Mouse (Mus musculus) retina, adult 2 months (tissue): ENCODE data around the gene Art4.

Experiments
- DNase-seq: peaks from one replicate; pipeline ENCODE4 v3.0.0-alpha.2; 2012; ENCODE audit warnings: low read depth, low spot score

Art4 gene

DNA sequence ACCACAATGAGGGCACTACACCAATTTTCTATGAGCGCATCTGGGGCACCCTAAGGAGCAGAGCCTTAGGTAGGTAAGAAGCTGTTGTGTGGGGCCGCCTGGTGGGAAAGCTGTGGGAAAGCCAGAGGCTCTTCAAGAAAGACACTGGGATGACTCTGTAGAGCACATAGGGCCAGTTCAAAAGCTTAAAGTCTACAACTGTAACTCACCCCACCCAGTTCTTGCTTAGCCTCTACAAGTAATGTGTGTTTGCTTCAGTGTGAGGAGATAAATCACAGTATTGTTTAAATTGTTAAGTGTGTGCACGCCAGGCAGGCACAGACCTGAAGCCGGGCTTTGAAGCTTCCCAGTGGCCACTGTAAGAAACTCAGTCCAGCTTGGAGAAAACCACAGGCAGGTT, 8.6 kb upstream of the Art4 start:
- DNase-seq = no peak

DNA sequence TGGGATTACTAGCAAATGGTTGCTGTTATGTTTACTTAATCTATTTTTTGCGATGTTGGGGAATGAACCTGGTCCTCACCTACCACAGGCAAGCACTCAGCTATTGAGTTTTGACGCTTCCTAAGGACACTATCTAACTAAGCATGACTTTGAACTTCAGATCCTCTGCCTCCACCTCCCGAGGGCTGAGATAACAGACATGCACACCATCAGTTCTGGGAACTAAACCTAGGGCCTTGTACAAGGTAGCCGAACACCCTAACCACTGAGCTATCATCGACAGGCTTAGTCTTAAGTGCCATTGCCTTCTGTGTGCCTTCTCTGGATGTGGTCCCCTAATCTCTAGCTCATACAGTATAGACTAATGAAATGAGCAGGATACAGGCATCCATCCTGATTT, 7.8 kb upstream of the Art4 start:
- DNase-seq = no peak

DNA sequence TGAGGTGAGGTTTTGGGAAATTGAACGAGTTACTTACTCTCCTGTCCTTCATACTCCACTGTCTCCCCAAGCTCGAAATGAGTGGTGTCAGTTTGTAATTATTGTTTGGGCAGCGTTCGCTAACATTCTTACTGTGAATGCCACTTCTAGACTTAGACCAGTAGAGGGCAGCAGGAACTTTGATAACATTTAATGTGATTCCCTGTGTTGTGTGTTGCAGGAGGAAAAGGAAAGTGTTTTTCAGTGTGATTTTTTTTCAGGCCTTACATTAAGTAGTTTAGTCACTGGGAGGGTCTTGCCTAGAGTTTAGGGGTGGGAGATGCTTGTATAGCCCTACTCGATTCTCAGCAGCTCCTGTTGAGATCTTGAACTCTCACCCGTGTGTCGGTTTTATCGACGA, 3.5 kb upstream of the Art4 start:
- peak; percentile 29 for DNase-seq

GRCm38 (mm10) chr6:136858420-136858819, 887 bp upstream of the Art4 start:
- DNase-seq = no peak

- no peak for DNase-seq
These were observed 334 bp upstream of the Art4 start for GRCm38 (mm10) chr6:136857873-136858260.

DNA sequence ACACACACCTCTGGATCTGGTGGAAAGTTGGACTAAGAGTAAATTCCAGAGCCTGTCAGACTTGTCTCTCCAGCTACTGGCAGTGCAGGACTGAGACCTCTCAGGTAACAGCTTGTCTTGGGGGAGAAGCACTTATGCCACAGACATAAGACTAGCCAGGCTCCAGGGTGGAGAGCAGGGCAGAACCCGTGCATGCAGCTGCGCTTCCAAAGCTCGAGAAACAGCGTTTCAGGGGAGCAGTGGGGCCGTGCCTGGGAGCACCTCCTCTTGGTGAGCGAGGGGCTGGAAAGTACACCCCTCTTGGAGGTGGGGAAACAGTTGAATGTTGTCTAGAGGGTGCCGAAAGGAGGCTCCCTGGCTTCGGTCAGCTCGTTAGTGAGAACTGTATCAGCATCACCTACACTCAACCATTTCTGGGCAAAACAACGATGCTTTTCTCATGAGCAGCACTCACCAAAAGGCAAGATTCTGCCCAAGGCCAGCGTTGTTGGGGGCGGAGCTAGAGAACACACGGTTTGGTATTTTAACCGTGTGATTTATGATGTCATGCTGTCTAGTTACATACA, 1.4 kb downstream of the Art4 start:
- no peak for DNase-seq

DNA sequence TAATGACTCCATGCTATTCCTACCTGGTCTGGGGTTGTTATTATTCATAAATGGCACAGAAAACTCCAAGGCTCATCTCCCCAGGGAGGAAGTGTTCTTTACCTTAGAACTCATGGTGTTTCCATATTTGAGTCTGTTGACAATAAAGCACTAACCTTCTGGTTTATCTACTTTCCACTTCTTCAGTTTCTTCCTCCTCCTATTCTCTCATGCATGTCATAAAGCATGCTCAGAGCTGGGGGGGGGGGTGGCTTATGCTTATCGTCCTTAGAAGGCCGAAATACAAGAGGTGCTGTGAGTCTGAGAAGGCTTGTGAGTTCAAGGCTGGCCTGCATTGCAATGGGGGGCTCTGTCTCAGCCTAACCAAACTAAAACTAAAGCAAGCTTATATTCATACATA, 2.4 kb downstream of the Art4 start:
- DNase-seq = no peak

DNA sequence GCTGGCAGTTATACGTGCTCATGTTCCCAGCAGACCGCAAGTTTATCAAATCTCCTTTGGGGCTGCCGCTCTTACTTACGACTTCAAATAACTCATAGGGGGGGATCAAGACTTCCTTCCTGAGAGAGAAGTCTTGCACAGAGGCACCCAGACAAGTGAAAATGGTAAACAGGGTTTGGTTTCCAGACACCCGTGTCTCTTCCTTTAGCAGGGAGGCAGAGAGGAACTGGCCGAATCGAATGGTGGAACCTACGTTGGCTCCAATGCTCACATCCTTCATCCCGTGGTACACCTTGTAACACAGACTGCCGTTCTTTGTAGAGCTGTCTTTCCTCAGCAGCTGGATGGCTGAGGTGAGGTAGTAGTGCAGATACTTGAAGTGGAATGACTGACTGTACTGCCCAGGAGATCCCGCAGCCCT, 3.2 kb downstream of the Art4 start:
- DNase-seq = no peak

DNA sequence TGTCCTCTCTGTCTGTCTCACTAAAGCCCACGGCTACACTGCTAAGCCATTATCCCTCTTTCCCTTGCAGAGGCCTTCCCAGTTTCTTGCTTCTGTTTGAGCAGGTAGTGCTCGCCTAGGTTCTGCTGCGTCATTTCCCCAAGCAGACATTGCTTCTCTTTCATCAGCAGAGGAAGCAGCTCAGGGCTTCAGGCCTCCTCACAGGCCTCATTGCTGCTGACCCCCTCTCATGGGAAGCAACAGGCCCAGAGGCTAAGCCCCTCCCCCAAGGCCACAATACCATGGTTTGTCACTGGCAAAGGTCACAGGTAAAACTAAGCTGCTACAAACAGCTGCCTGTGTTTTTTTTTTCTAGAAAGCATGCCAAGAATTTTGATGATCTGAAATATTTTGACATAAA, 4.8 kb downstream of the Art4 start:
- no peak for DNase-seq

DNA sequence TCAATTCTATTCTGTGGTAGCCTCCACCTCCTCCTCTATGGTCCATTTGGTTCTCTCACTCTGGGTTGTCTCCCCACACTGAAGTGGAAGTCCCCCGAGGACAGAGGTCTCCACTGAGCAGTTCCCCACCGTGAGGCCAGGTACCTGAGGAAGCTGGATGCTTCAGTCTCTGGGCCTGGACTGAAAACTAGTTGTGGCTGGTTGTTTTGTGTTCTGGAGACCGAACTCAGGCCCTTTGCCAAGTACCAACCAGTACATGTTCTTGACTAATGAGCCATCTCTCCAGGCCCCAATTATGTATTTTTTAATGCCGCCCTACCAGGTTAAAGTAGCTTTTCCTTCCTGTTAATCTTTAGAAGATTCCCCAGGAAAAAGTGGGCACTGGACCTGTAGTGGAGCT, 5.2 kb downstream of the Art4 start:
- DNase-seq = no peak

DNA sequence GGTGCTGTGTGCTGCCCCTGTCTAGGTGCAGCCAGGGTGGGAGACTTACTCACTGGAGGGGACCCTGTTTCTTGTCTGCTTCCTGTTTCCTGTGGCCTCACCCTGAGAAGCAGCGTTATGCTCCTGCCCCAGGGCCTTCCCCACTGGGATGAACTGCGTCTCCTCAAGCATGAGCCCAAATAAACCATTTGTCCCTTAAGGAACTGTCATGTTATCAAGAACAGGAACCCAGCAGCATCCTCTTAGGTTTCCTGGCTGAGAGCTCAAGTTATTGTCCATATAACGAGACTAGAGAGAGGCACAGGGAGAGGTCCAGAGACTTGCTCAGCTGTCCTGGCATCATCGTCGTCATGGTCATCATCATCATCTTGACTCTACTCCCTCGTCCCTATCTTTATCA, 7.3 kb downstream of the Art4 start:
- DNase-seq = no peak

DNA sequence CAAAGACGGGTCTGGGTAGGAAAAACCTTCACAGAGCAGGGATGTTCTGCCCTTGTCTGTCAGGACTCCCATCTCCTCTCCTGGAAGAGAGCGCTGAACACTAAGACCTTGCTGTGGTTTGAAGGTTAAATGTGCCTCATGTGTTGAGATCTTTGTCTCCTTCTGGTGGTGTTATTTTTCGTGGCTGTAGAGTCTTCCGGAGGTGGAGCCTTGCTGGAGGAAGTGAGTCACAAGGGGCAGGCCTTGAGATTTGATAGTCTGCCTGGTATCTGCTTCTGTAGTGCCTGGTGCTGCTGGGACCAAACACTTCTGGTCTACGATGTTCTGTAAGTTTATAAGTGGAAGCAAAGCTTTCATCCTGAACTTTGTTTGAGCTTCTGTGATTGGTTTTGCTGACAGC, 8.6 kb downstream of the Art4 start:
- DNase-seq = no peak

- no peak for DNase-seq
These were observed 9.1 kb downstream of the Art4 start for GRCm38 (mm10) chr6:136848399-136848798.

- DNase-seq = peak; percentile 4
These were observed 9.7 kb downstream of the Art4 start for GRCm38 (mm10) chr6:136847790-136848189.

DNA sequence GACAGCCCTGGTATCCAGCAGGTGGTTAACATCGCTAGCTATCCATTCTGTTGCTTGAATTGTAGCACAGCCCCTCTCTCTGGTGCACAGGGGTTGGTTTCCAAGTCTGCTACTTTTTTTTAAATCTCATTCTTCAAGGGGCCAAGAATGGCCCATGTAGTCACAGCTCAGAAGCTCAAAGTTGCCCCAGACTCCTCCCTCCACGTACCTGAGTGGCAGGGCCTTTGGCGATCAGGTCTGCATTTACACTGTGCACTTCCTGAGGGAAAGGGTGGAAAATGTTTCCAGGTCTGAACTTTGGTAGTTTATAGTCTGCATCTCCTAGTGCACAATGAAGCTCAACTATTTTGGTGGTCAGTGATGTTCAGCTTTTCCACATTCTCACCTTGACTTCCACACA, 10.3 kb downstream of the Art4 start:
- no peak for DNase-seq

GRCm38 (mm10) chr6:136845706-136846480, 11.6 kb downstream of the Art4 start:
- no peak for DNase-seq

- DNase-seq = no peak
These were observed 12.6 kb downstream of the Art4 start for GRCm38 (mm10) chr6:136844903-136845302.

DNA sequence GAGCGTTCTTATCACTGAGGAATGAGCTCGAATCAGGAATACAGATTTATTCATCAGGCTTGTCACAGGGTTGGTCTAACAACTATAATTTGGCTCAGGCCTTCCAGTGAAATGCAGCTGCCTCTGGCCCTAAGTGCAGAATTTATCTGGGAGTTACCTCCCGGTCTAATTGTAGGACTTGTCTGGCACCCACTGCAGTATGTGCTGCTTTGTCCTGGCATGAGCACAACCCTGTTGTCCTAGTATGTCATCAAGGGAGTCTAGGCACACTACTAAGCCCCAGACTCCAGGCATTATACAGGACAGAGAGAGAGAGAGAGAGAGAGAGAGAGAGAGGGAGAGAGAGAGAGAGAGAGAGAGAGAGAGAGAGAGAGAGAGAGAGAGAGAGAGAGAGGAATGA, 20.2 kb downstream of the Art4 start:
- DNase-seq = no peak

- no peak for DNase-seq
These were observed 22.2 kb downstream of the Art4 start, which contains the start of gene Smco3 for GRCm38 (mm10) chr6:136835352-136835751. Smco3 (minus strand) TSS chr6:136835452.

GRCm38 (mm10) chr6:136831712-136832111, 25.8 kb downstream of the Art4 start:
- DNase-seq = no peak

GRCm38 (mm10) chr6:136828681-136829080, 28.9 kb downstream of the Art4 start:
- no peak for DNase-seq

- peak; percentile 96 for DNase-seq
These were observed 29.5 kb downstream of the Art4 start, which contains the start of gene Wbp11 for GRCm38 (mm10) chr6:136827881-136828561. Wbp11 (minus strand) TSS chr6:136828233.

DNA sequence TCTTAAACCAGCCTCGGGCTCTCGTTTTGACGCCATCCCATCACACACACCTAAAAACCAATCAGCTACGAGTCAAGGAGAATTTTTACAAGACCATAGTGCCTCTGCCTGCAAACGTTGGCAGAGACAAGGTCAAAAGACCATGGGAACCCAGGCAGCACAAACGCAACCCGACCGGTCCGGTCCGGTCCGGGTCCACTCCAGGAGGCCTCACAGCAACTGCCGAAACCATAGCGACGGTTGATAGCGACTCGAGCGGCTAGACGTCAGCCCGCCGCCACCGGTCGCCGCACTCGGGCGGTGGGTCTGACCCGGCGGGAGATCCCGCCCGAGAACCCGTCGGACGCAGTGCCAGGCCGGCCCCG, 30.0 kb downstream of the Art4 start, which contains the start of gene BC049715:
Gene BC049715, plus strand, starts transcription at position 111 of the 365 bp plus-strand sequence.
- DNase-seq = no peak
